27 mouse cellular contexts compared by ENCODE assay signal in genomic region chr2:130400046-130400445, GRCm38 (mm10). TPM values are rescaled to one million over a fixed set of nuclear protein-coding genes. Genes with fewer than 3 reads are reported as not detected.
DNase-seq lines count a peak whose midpoint lies in the region.
"Had no signal": no experiment of that assay in that cellular context is flagged by ENCODE, and none has a peak within 500 bp of the region (broad histone marks: within the 10 kb centered on the region; RNA-seq: fewer than 3 reads in every experiment).

No protein-coding gene starts in this region.

- DNase-seq in heart, adult 11 months = peak; percentile 54
- DNase-seq in heart, adult 8-10 months (ENCODE audit: low spot score) = no peak
- DNase-seq in ES-CJ7 (ENCODE audit: low read depth, low spot score) (peak; percentile 53), R1 (ENCODE audit: low read depth, low spot score) (peak; percentile 83), ZHBTc4 (ENCODE audit: low read depth, low spot score) (peak; percentile 56)
- no peak for DNase-seq in adrenal gland, adult (ENCODE audit: inconsistent age in 2 of 2, low spot score in 1 of 2)
- no peak for DNase-seq in gastrocnemius, adult 18-20 months (ENCODE audit: low spot score)
- DNase-seq in cerebellum, adult 8-10 months = no peak
- DNase-seq: adrenal gland, adult 2 months; adrenal gland, adult 8-10 months; adrenal gland, postnatal 10 days; adrenal gland, postnatal 14 days; adrenal gland, postnatal 25 days; adrenal gland, postnatal 36 days; B cell, adult 2 months; cerebellum, adult 11 months; cerebellum, adult 11-12 months; cerebellum, adult 18-20 months; cerebellum, adult 2 months; cerebellum, adult 9-10 months; cerebellum, adult 9-11 months had no signal

RNA-seq across cellular contexts. Expression of gene Cpxm1, which starts 2.7 kb away (rescaled TPM):
- 1 to 10 TPM; 2.6 to 5.2 (median 3.8) TPM for total RNA-seq in heart, adult 8-10 months (2022)
- 1 to 10 TPM; 2.2 to 2.4 TPM for total RNA-seq in gastrocnemius, adult 18-20 months (2021)
- total RNA-seq: G1E had no signal

RNA-seq across cellular contexts. Expression of gene Gm28372, which starts 5.0 kb away (rescaled TPM):
- not detected for total RNA-seq in heart, adult 8-10 months (2022)
- total RNA-seq in gastrocnemius, adult 18-20 months (2021) = not detected
- total RNA-seq: adrenal gland, adult 18-20 months; adrenal gland, adult 2 months; adrenal gland, adult 8-10 months; adrenal gland, postnatal 10 days; adrenal gland, postnatal 14 days; adrenal gland, postnatal 25 days; adrenal gland, postnatal 36 days; adrenal gland, postnatal 4 days; CH12.LX; ES-E14; G1E; MEL had no signal

RNA-seq across cellular contexts. Expression of gene 1700020A23Rik, which starts 5.0 kb away (rescaled TPM):
- total RNA-seq in heart, adult 8-10 months (2022) = not detected
- not detected for total RNA-seq in gastrocnemius, adult 18-20 months (2021)
- total RNA-seq: adrenal gland, adult 18-20 months; adrenal gland, postnatal 10 days; adrenal gland, postnatal 14 days; adrenal gland, postnatal 25 days; adrenal gland, postnatal 36 days; adrenal gland, postnatal 4 days; CH12.LX; ES-E14; G1E; MEL had no signal

RNA-seq across cellular contexts. Expression of gene Tmem239, which starts 6.2 kb away (rescaled TPM):
- not detected for total RNA-seq in heart, adult 8-10 months (2022)
- total RNA-seq in gastrocnemius, adult 18-20 months (2021) = not detected
- total RNA-seq: adrenal gland, adult 18-20 months; adrenal gland, adult 2 months; adrenal gland, adult 8-10 months; adrenal gland, postnatal 10 days; adrenal gland, postnatal 14 days; adrenal gland, postnatal 25 days; adrenal gland, postnatal 36 days; adrenal gland, postnatal 4 days; CH12.LX; ES-E14; G1E; MEL had no signal

RNA-seq across cellular contexts. Expression of gene Vps16, which starts 24.1 kb away (rescaled TPM):
- total RNA-seq in heart, adult 8-10 months (2022) = 10 to 100 TPM; 21.6 to 28.9 (median 24.7) TPM
- 10 to 100 TPM; 17.6 to 19.2 TPM for total RNA-seq in gastrocnemius, adult 18-20 months (2021)

Comparison
In these comparisons a context has a peak if more than half of its experiments do, and no peak if none do; other contexts are left out.
1. DNase-seq: peak in heart, adult 11 months (single experiment), ES-CJ7 (single experiment), R1 (single experiment) and ZHBTc4 (single experiment); none in heart, adult 8-10 months (single experiment), adrenal gland, adult (0 of 2), gastrocnemius, adult 18-20 months (single experiment) and cerebellum, adult 8-10 months (single experiment).